Mouse (Mus musculus) CH12.LX (cell line): ENCODE measurements around the gene Myt1l.

Experiments
- CTCF ChIP-seq, 2 experiments: IDR thresholded peaks in 1 of 2; conservative IDR thresholded peaks in 1 of 2; 2 replicates each; pipeline ENCODE4 v1.5.1; 2011 to 2012; ENCODE audit warnings: low read depth in 2 of 2, low read length in 2 of 2, improper control_type of control experiment in 1 of 2, inconsistent platforms in 1 of 2, mild to moderate bottlenecking in 1 of 2, moderate library complexity in 1 of 2
- ELF1 ChIP-seq: IDR thresholded peaks from 2 replicates; pipeline ENCODE4 v1.6.1; 2014; ENCODE audit warnings: low read depth, mild to moderate bottlenecking, inconsistent platforms, low read length, improper control_type of control experiment
- EP300 ChIP-seq: IDR thresholded peaks from 2 replicates; pipeline ENCODE4 v1.6.1; 2011; ENCODE audit warnings: low read length, improper control_type of control experiment
- HCFC1 ChIP-seq: IDR thresholded peaks from 2 replicates; pipeline ENCODE4 v1.6.1; 2012; ENCODE audit warnings: low read depth, mild to moderate bottlenecking, inconsistent platforms, low read length, improper control_type of control experiment
- MAX ChIP-seq: IDR thresholded peaks from 2 replicates; pipeline ENCODE4 v1.6.1; 2011; ENCODE audit warnings: low read length, improper control_type of control experiment
- MAZ ChIP-seq: IDR thresholded peaks from 2 replicates; pipeline ENCODE4 v1.6.1; 2012; ENCODE audit warnings: low read depth, mild to moderate bottlenecking, inconsistent platforms, low read length, improper control_type of control experiment, moderate library complexity
- POLR2A ChIP-seq: IDR thresholded peaks from 2 replicates; pipeline ENCODE4 v1.6.1; 2011; ENCODE audit warnings: low read depth, mild to moderate bottlenecking, improper control_type of control experiment, low read length
- POLR2AphosphoS2 ChIP-seq: IDR thresholded peaks from 2 replicates; pipeline ENCODE4 v1.6.1; 2011; ENCODE audit warnings: low read depth, low read length, improper control_type of control experiment
- SMC3 ChIP-seq: IDR thresholded peaks from 2 replicates; pipeline ENCODE4 v1.6.1; 2011; ENCODE audit warnings: low read depth, low read length, improper control_type of control experiment
- TCF12 ChIP-seq: IDR thresholded peaks from 2 replicates; pipeline ENCODE4 v1.6.1; 2014; ENCODE audit warnings: low read depth, mild to moderate bottlenecking, inconsistent platforms, low read length, improper control_type of control experiment
- USF2 ChIP-seq: conservative IDR thresholded peaks from 2 replicates; pipeline ENCODE4 v1.6.1; 2011; ENCODE audit warnings: low read depth, low read length, improper control_type of control experiment
- ZC3H11A ChIP-seq: IDR thresholded peaks from 2 replicates; pipeline ENCODE4 v1.6.1; 2012; ENCODE audit warnings: low read depth, mild to moderate bottlenecking, inconsistent platforms, low read length, improper control_type of control experiment

- TF ChIP-seq POLR2AphosphoS2 (no peak), POLR2A (no peak), CTCF (conservative IDR thresholded peaks at IDR 0.05 in 1 of 2, IDR thresholded peaks at IDR 0.05 in 1 of 2; ENCODE audit: low read depth in 2 of 2, low read length in 2 of 2) (no peak), SMC3 (no peak), EP300 (no peak), MAX (no peak), TCF12 (no peak), MAZ (no peak), ZC3H11A (no peak), ELF1 (no peak), HCFC1 (no peak), USF2 (no peak)
Observed at GRCm38 (mm10) chr12:29571613-29572012, 43.4 kb downstream of the Myt1l start.
